Mouse (Mus musculus) embryonic facial prominence, embryonic 11.5 days (tissue): ENCODE data around the gene Slc9a9. TPM values are rescaled to one million over a fixed set of nuclear protein-coding genes. Genes with fewer than 3 reads are reported as not detected.

Experiments
- ATAC-seq: fragments of 200-750 bp; cut with Nextera tagmentation; replicated peaks from 2 replicates; pipeline ENCODE4 v1.8.0; 2017; ENCODE audit warnings: low read depth; ENCODE audit not compliant: insufficient number of reproducible peaks, low FRiP score, low TSS enrichment
- DNase-seq: peaks from one replicate; pipeline ENCODE4 v3.0.0-alpha.2; 2015; ENCODE audit warnings: low spot score
- H3K27ac ChIP-seq: fragments of 300-500 bp; sonication (generic); replicated peaks from 2 replicates; pipeline ENCODE4 v1.5.1; 2014; ENCODE audit warnings: mild to moderate bottlenecking, low read depth, low read length, control low read depth
- H3K27me3 ChIP-seq: fragments of 300-500 bp; sonication (generic); 2 replicates; pipeline ENCODE4 v1.6.1; 2014; ENCODE audit warnings: mild to moderate bottlenecking, low read length, moderate library complexity, mixed read lengths; ENCODE audit not compliant: control insufficient read depth, insufficient read depth
- H3K36me3 ChIP-seq: fragments of 300-500 bp; sonication (generic); replicated peaks from 2 replicates; pipeline ENCODE4 v1.6.1; 2014; ENCODE audit warnings: low read depth, mild to moderate bottlenecking, low read length, moderate library complexity, mixed read lengths; ENCODE audit not compliant: control insufficient read depth, insufficient read depth
- H3K4me1 ChIP-seq: fragments of 300-500 bp; sonication (generic); 2 replicates; pipeline ENCODE4 v1.6.1; 2014; ENCODE audit warnings: low read length, mixed read lengths; ENCODE audit not compliant: control insufficient read depth, insufficient read depth
- H3K4me2 ChIP-seq: fragments of 300-500 bp; sonication (generic); 2 replicates; pipeline ENCODE4 v1.6.1; 2014; ENCODE audit warnings: low read depth, mild to moderate bottlenecking, control low read depth, low read length, moderate library complexity
- H3K4me3 ChIP-seq: fragments of 300-500 bp; sonication (generic); 2 replicates; pipeline ENCODE4 v1.5.1; 2014; ENCODE audit warnings: low read depth, low read length, control low read depth
- H3K9ac ChIP-seq: fragments of 300-500 bp; sonication (generic); replicated peaks from 2 replicates; pipeline ENCODE4 v1.6.1; 2014; ENCODE audit warnings: mild to moderate bottlenecking, control low read depth, low read length
- H3K9me3 ChIP-seq: fragments of 300-500 bp; sonication (generic); replicated peaks from 2 replicates; pipeline ENCODE4 v1.6.1; 2016; ENCODE audit warnings: mild to moderate bottlenecking, low read length, inconsistent platforms, mixed read lengths; ENCODE audit not compliant: control insufficient read depth
- WGBS: fragments of 180-500 bp; shearing (Covaris S2); extraction: QIAGEN DNeasy Blood & Tissue Kit; methylation state at CpG from one replicate; pipeline ENCODE4 v1.1.7; 2014; 5-methylcytosine and 5-hydroxymethylcytosine counted together
- polyA plus RNA-seq: library from polyadenylated mRNA; unstranded; fragments of >200 nt; fragmentation: Nextera tagmentation; extraction: Ambion mirVana; gene quantifications from 2 replicates; pipeline ENCODE4 v1.2.1, GENCODE M21; 2014

Gene Slc9a9
- polyA plus RNA-seq, 1 experiment from 2014 or later: 4.7 TPM

DNA sequence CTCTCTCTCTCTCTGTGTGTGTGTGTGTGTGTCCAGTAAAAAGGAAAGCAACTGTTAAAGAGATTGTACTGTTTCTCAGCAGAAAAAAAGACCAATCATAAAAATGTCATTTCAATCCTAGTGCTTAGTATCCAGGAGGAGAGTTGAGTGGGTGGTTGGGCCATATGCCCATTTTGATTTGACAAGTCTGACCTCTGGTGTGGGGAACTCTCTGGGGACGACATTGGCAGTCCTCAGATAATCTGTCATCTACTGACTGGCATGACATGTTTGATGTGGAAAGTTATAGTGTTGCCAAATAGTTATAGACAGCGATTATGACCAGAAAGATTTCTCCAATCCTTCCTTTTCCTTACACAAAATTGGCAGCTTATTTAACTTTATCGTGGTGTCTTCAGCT, 71.1 kb downstream of the Slc9a9 start:
- no peak for ATAC-seq
- 80% methylated on average over 3 of the region's 3 CpGs for WGBS

DNA sequence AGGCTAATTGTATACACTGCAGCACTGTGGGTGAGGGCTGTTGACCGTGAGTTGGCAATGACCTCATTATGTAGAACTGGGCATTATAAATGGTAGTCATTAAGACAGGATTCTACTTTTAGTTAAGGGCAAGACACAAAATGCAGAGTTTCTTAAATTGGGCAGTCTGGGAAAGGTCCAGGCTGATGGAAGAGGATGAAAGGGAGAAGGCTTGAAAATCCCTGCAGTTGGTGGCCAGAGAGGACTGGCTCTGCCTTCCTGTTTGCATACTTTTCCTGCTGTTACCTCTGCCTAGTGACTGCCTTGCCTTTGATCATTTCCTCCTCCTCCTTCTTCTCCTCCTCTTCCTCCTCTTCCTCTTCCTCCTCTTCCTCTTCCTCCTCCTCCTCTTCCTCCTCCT, 73.6 kb downstream of the Slc9a9 start:
- no peak overlapping the region for H3K9ac ChIP-seq
- ATAC-seq: no peak
- no peaks in the 10 kb centered on the region for H3K27me3 ChIP-seq
- DNase-seq: no peak
- no peaks in the 10 kb centered on the region for H3K4me1 ChIP-seq
- H3K4me2 ChIP-seq: no peak overlapping the region
- no peak overlapping the region for H3K4me3 ChIP-seq
- no peaks in the 10 kb centered on the region for H3K36me3 ChIP-seq
- WGBS: 89% methylated on average over 1 of the region's 1 CpGs
- H3K27ac ChIP-seq: no peak overlapping the region
- no peaks in the 10 kb centered on the region for H3K9me3 ChIP-seq

More for the DNA sequence above, 71.1 kb downstream of the Slc9a9 start:
- Histone ChIP-seq H3K27me3 (no peaks in the 10 kb centered on the region), H3K36me3 (no peaks in the 10 kb centered on the region), H3K9ac (no peak overlapping the region), H3K4me1 (no peaks in the 10 kb centered on the region), H3K4me3 (no peak overlapping the region), H3K4me2 (no peak overlapping the region), H3K9me3 (no peaks in the 10 kb centered on the region), H3K27ac (no peak overlapping the region)
- no peak for DNase-seq

DNA sequence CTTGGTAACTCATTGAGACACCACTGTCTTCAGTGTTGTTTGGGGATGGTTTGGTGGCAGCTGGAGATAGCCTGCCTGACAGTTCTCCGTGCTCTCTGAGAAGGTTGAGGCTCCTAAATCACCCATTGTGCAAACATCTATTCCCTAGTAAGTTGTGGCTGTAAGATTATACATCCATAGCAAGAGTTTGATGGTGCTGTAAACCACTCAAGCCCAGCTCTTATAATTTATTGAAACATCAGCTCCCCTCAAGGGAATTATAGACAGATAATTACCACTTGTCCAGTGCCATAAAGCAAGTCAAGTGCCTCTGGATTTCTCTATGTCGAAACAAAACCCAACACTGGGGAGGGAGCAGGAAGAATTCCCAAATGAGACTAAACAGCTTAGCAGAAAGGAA, 78.8 kb downstream of the Slc9a9 start:
- DNase-seq: no peak
- 85% methylated on average over 2 of the region's 2 CpGs for WGBS

DNA sequence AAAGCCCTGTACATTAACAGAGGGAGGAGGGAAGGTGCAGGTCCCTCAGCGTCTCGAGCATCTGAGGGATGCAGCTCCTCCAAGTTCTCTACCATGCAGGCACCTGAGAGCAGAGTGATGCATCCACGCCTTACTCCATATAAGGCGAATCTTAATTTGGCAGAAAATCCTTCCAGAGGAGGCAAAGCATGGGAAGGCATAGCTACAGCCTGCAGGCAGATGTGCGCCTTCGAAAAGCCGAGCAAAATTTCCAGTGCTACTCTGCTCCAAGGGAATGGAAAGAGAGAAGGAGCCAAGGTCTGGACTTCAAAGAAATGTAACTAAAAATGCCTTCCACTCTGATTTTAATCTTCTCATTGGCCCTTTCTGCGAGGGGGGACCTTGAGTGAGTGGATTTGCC, 80.5 kb downstream of the Slc9a9 start:
- no peaks in the 10 kb centered on the region for H3K27me3 ChIP-seq
- no peak for ATAC-seq
- DNase-seq: no peak
- no peaks in the 10 kb centered on the region for H3K4me1 ChIP-seq
- no peaks in the 10 kb centered on the region for H3K36me3 ChIP-seq
- no peaks in the 10 kb centered on the region for H3K9me3 ChIP-seq
- 76% methylated on average over 8 of the region's 8 CpGs for WGBS
- no peak overlapping the region for H3K4me3 ChIP-seq
- no peak overlapping the region for H3K4me2 ChIP-seq
- no peak overlapping the region for H3K9ac ChIP-seq
- H3K27ac ChIP-seq: no peak overlapping the region

More for the DNA sequence above, 78.8 kb downstream of the Slc9a9 start:
- no peaks in the 10 kb centered on the region for H3K4me1 ChIP-seq
- H3K27me3 ChIP-seq: no peaks in the 10 kb centered on the region
- no peak for ATAC-seq
- H3K36me3 ChIP-seq: no peaks in the 10 kb centered on the region
- H3K27ac ChIP-seq: no peak overlapping the region
- no peak overlapping the region for H3K4me3 ChIP-seq
- no peaks in the 10 kb centered on the region for H3K9me3 ChIP-seq
- H3K9ac ChIP-seq: no peak overlapping the region
- H3K4me2 ChIP-seq: no peak overlapping the region

DNA sequence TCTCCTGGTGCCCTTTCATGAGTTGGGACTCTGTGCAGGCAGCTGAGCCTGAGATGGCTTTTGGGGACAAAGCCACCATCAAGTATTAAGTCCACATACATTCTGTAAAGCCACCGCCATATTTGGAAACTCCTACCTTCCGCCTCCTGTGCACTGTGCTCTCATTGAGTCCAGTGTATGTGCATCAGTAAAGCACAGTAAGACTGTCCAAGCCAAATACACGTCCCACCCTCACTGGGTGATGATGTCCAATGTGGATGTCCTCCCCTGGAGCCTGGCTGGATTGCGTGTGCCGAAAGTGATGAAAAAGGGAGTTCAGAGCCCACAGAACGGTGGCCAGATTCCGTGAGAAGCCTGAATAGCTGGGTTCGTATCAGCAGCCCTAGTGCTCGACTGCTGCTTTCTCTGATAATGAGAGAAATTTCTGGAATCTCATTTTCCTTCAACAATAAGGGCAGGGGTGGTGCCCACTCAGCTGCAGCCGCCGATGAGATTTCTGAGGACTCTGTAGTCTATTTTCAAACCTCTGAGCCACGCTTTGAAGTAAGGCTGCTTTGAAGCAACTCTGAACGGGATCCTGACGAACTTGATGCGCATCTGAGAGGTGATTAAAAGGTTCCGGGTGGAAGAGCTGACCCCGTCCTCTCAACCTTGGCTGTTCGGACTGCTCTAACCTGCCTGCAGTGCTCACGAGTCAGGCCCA, 81.4 kb downstream of the Slc9a9 start:
- Histone ChIP-seq H3K27me3 (no peaks in the 10 kb centered on the region), H3K4me2 (no peak overlapping the region), H3K4me3 (no peak overlapping the region), H3K9me3 (no peaks in the 10 kb centered on the region), H3K9ac (no peak overlapping the region), H3K4me1 (no peaks in the 10 kb centered on the region), H3K36me3 (no peaks in the 10 kb centered on the region), H3K27ac (no peak overlapping the region)
- WGBS: 76% methylated on average over 19 of the region's 19 CpGs
- 0 out of 2 replicates have a peak, but pooled peaks have one; percentile 72 for ATAC-seq
- no peak for DNase-seq

DNA sequence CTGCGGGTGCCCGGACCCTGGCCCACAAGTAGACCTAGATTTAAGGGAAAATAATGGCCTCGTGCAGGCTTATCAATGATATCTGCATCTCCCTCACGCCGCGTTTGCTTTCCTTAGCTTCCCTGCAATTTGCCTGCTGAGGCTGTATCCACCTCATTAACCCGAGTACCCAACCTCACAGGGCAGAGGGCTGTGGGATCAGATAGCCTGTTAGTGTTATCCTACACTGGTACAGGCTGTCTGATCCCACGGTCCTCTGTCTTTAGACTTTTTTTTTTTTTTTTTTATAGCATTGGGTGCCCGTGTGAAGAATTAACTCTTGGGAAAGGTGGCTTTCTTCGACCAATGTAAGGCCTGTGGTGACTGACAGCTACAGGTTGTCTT, 81.9 kb downstream of the Slc9a9 start:
- no peak overlapping the region for H3K27ac ChIP-seq
- no peak overlapping the region for H3K4me3 ChIP-seq
- no peaks in the 10 kb centered on the region for H3K4me1 ChIP-seq
- ATAC-seq (0 out of 2 replicates have a peak, but pooled peaks have one; percentile 39), DNase-seq (no peak)
- no peaks in the 10 kb centered on the region for H3K36me3 ChIP-seq
- WGBS: 64% methylated on average over 10 of the region's 10 CpGs
- H3K9me3 ChIP-seq: no peaks in the 10 kb centered on the region
- H3K9ac ChIP-seq: no peak overlapping the region
- no peaks in the 10 kb centered on the region for H3K27me3 ChIP-seq
- H3K4me2 ChIP-seq: no peak overlapping the region

DNA sequence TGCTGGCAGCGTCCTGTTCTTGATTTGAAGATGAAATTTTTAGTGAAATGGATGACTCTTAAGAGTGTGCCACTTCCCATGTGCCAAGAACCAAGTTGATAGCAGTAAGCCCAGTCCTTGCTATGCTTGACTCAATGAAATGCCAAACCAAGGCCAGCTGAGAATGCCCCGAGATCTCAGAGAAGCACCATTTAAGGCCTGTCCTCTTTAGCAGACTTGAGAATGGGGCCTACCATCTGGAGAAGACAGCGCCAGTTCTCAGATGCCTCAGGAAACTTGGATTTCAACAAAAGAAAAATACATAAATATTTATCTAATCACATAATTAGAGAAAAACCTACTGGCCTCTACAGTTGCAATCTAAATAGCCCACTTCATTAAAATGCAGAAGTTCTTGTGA, 82.4 kb downstream of the Slc9a9 start:
- DNase-seq (no peak), ATAC-seq (no peak)
- Histone ChIP-seq H3K27me3 (no peaks in the 10 kb centered on the region), H3K9me3 (no peaks in the 10 kb centered on the region), H3K36me3 (no peaks in the 10 kb centered on the region), H3K4me1 (no peaks in the 10 kb centered on the region), H3K9ac (no peak overlapping the region), H3K4me2 (no peak overlapping the region), H3K27ac (no peak overlapping the region), H3K4me3 (no peak overlapping the region)
- 88% methylated on average over 3 of the region's 3 CpGs for WGBS

DNA sequence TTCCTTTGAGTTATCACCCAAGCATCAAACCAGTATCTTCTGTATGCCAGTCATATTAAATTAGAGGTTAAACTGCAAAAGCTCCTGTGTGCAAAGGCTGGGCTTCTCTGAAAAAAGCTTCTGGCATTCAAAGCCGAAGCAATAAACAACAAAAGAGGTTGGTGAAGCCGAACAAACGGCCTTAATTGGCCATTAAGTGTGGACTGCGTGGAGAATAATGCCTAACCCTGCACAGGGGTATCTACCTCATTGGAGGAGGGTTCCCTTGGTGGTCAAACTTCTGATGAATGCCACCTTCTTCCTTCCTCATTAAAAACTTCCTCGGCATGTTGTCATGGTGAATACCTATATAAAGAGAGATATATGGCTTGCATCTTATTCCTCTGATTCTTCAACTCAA, 90.2 kb downstream of the Slc9a9 start:
- WGBS: 52% methylated on average over 5 of the region's 5 CpGs
- H3K4me2 ChIP-seq: no peak overlapping the region

More for the DNA sequence above, 90.2 kb downstream of the Slc9a9 start:
- no peak for DNase-seq
- no peaks in the 10 kb centered on the region for H3K36me3 ChIP-seq
- H3K9ac ChIP-seq: no peak overlapping the region
- no peaks in the 10 kb centered on the region for H3K27me3 ChIP-seq
- no peak for ATAC-seq
- no peaks in the 10 kb centered on the region for H3K4me1 ChIP-seq
- no peaks in the 10 kb centered on the region for H3K9me3 ChIP-seq
- no peak overlapping the region for H3K27ac ChIP-seq
- H3K4me3 ChIP-seq: no peak overlapping the region
